Mouse (Mus musculus): ENCODE measurements around the gene Ankmy2. TPM values are rescaled to one million over a fixed set of nuclear protein-coding genes. Genes with fewer than 3 reads are reported as not detected.

Ankmy2 gene
- total and polyA plus RNA-seq, 3 experiments = 7.0 to 15.5 (median 13.3) TPM

DNA sequence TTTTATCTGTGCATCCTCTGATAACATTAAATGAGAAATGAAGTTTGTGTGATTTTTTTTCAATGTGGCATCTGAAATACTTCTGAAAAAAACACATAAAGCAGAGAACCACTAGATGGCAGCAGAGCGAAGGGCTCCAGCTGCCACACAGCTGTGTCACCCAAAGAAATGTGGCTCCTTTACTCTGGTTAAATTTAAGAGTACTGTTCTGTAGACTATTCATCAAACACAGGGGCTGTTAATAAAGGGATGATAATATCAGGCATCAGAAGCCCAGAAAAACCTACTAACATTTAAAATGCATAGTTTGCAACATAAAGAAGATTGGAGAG lies 58.2 kb downstream of the Ankmy2 start:
- H3K4me1 ChIP-seq (ENCODE audit: control insufficient read depth, insufficient read depth, low read length) = no peaks in the 10 kb centered on the region
- DNase-seq = no peak
- no peak overlapping the region for H3K27ac ChIP-seq
- H3K4me3 ChIP-seq = no peak overlapping the region
- TF ChIP-seq CTCF (IDR thresholded peaks at IDR 0.05) (peak; percentile 96; the same call in 1 of the 2 replicates), EP300 (IDR thresholded peaks at IDR 0.05; ENCODE audit: insufficient read depth, low read depth, low read length) (0 out of 2 replicates have a peak, but pooled peaks have one; percentile 67), POLR2A (IDR thresholded peaks at IDR 0.05; ENCODE audit: insufficient read depth, low read depth, low read length) (no peak)
- H3K79me2 ChIP-seq (replicated peaks; ENCODE audit: control insufficient read depth, insufficient read depth, low read length) = no peaks in the 10 kb centered on the region
- intact Hi-C loops (cut with DNase I) = loop anchor here (1.0 to 10.0 kb wide), 4 partner anchors 158 to 1240 kb away; no protein-coding TSS in a partner anchor
- 0% methylated on average over 1 of the region's 1 CpGs for WGBS
- H3K27me3 ChIP-seq (ENCODE audit: control insufficient read depth, insufficient read depth, low read length) = no peaks in the 10 kb centered on the region
- H3K36me3 ChIP-seq (ENCODE audit: control insufficient read depth, insufficient read depth, low read length) = no peaks in the 10 kb centered on the region
- no peak overlapping the region for H3K9ac ChIP-seq (ENCODE audit: low read depth, low read length)

- no peaks in the 10 kb centered on the region for H3K4me1 ChIP-seq (ENCODE audit: control insufficient read depth, insufficient read depth, low read length)
- no peaks in the 10 kb centered on the region for H3K79me2 ChIP-seq (replicated peaks; ENCODE audit: control insufficient read depth, insufficient read depth, low read length)
- DNase-seq = no peak
- no peak overlapping the region for H3K4me3 ChIP-seq
- intact Hi-C loops (cut with DNase I) = loop anchor here (10.0 kb wide), 2 partner anchors 321 to 1239 kb away; no protein-coding TSS in a partner anchor
- H3K9ac ChIP-seq (ENCODE audit: low read depth, low read length) = no peak overlapping the region
- WGBS = 51% methylated on average over 4 of the region's 4 CpGs
- TF ChIP-seq POLR2A (IDR thresholded peaks at IDR 0.05; ENCODE audit: insufficient read depth, low read depth, low read length) (no peak), CTCF (IDR thresholded peaks at IDR 0.05) (no peak), EP300 (IDR thresholded peaks at IDR 0.05; ENCODE audit: insufficient read depth, low read depth, low read length) (no peak)
- H3K27me3 ChIP-seq (ENCODE audit: control insufficient read depth, insufficient read depth, low read length) = no peaks in the 10 kb centered on the region
- no peak overlapping the region for H3K27ac ChIP-seq
- H3K36me3 ChIP-seq (ENCODE audit: control insufficient read depth, insufficient read depth, low read length) = no peaks in the 10 kb centered on the region
These were observed 59.3 kb downstream of the Ankmy2 start for GRCm38 (mm10) chr12:36216230-36216629.

DNA sequence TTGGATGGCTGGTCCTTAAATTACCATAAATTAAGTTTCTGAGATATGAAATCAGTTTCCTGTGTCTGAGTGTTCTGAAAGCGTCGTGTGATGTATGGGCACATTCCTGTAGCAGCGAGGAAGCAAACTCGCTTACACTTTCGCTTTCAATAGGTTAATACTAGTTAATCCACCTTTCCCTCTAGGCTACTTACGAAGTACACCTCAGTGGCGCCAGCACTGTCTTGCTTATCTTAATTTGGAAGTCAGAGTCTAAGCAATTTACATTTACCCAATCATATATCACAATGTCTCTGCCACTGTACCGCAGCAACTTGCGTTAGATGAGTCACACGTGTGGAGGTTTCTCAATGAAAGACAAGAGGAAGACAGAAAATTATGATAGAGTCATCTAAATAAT lies 60.0 kb downstream of the Ankmy2 start:
- 81% methylated on average over 10 of the region's 10 CpGs for WGBS
- intact Hi-C loops (cut with DNase I) = loop anchor here (10.0 kb wide), 2 partner anchors 322 to 1238 kb away; no protein-coding TSS in a partner anchor
- Histone ChIP-seq H3K27ac (no peak overlapping the region), H3K36me3 (ENCODE audit: control insufficient read depth, insufficient read depth, low read length) (no peaks in the 10 kb centered on the region), H3K4me3 (no peak overlapping the region), H3K79me2 (replicated peaks; ENCODE audit: control insufficient read depth, insufficient read depth, low read length) (no peaks in the 10 kb centered on the region), H3K4me1 (ENCODE audit: control insufficient read depth, insufficient read depth, low read length) (no peaks in the 10 kb centered on the region), H3K9ac (ENCODE audit: low read depth, low read length) (no peak overlapping the region), H3K27me3 (ENCODE audit: control insufficient read depth, insufficient read depth, low read length) (no peaks in the 10 kb centered on the region)
- no peak for DNase-seq
- no peak for TF ChIP-seq EP300 (IDR thresholded peaks at IDR 0.05; ENCODE audit: insufficient read depth, low read depth, low read length)
- TF ChIP-seq POLR2A (IDR thresholded peaks at IDR 0.05; ENCODE audit: insufficient read depth, low read depth, low read length) = no peak
- TF ChIP-seq CTCF (IDR thresholded peaks at IDR 0.05) = no peak

- Histone ChIP-seq H3K27me3 (ENCODE audit: control insufficient read depth, insufficient read depth, low read length) (no peaks in the 10 kb centered on the region), H3K79me2 (replicated peaks; ENCODE audit: control insufficient read depth, insufficient read depth, low read length) (no peaks in the 10 kb centered on the region), H3K4me1 (ENCODE audit: control insufficient read depth, insufficient read depth, low read length) (peaks cover 2% of the 10 kb centered on the region), H3K9ac (ENCODE audit: low read depth, low read length) (no peak overlapping the region), H3K27ac (peak overlapping the region; percentile 42), H3K4me3 (no peak overlapping the region), H3K36me3 (ENCODE audit: control insufficient read depth, insufficient read depth, low read length) (no peaks in the 10 kb centered on the region; the same call in 1 of the 2 replicates)
- 15% methylated on average over 4 of the region's 4 CpGs for WGBS
- TF ChIP-seq CTCF (IDR thresholded peaks at IDR 0.05) (no peak), EP300 (IDR thresholded peaks at IDR 0.05; ENCODE audit: insufficient read depth, low read depth, low read length) (peak; percentile 84), POLR2A (IDR thresholded peaks at IDR 0.05; ENCODE audit: insufficient read depth, low read depth, low read length) (no peak)
- DNase-seq = peak; percentile 26 to 34
- intact Hi-C loops (cut with DNase I) = no loop called here
These were observed 67.5 kb downstream of the Ankmy2 start for GRCm38 (mm10) chr12:36224392-36224791.

- no peak overlapping the region for H3K27ac ChIP-seq
- H3K4me3 ChIP-seq = no peak overlapping the region
- WGBS = 63% methylated on average over 2 of the region's 2 CpGs
These were observed 74.5 kb downstream of the Ankmy2 start for GRCm38 (mm10) chr12:36231386-36231785.

DNA sequence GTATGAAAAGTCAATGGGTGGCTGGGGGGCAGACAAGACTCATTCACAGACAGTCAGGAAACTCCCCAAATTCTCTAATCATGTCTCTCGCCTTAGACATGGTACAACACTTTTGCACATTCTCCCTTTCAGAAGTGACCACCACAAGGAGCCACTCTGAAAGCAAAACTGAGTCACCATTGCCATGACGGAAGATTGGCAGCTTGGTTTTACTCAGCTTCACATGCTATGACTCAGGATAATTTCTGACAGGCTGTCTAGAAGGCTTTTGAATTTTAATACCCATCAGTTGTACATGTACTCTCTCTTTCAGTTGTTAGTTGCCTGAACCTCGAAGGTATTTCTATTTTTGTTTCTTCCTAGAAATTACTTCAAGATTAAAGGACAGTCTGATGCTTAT lies 84.3 kb downstream of the Ankmy2 start:
- WGBS = 74% methylated on average over 3 of the region's 3 CpGs
- Histone ChIP-seq H3K36me3 (ENCODE audit: control insufficient read depth, insufficient read depth, low read length) (no peaks in the 10 kb centered on the region), H3K9ac (ENCODE audit: low read depth, low read length) (no peak overlapping the region), H3K27me3 (ENCODE audit: control insufficient read depth, insufficient read depth, low read length) (no peaks in the 10 kb centered on the region; the same call in 1 of the 2 replicates), H3K79me2 (replicated peaks; ENCODE audit: control insufficient read depth, insufficient read depth, low read length) (no peaks in the 10 kb centered on the region), H3K27ac (no peak overlapping the region), H3K4me1 (ENCODE audit: control insufficient read depth, insufficient read depth, low read length) (no peaks in the 10 kb centered on the region), H3K4me3 (no peak overlapping the region)
- no peak for TF ChIP-seq CTCF (IDR thresholded peaks at IDR 0.05)
- TF ChIP-seq EP300 (IDR thresholded peaks at IDR 0.05; ENCODE audit: insufficient read depth, low read depth, low read length) = no peak
- TF ChIP-seq POLR2A (IDR thresholded peaks at IDR 0.05; ENCODE audit: insufficient read depth, low read depth, low read length) = no peak
- no peak for DNase-seq
- intact Hi-C loops (cut with DNase I) = no loop called here

More at GRCm38 (mm10) chr12:36231386-36231785, 74.5 kb downstream of the Ankmy2 start:
- H3K79me2 ChIP-seq (replicated peaks; ENCODE audit: control insufficient read depth, insufficient read depth, low read length) = no peaks in the 10 kb centered on the region
- H3K36me3 ChIP-seq (ENCODE audit: control insufficient read depth, insufficient read depth, low read length) = no peaks in the 10 kb centered on the region
- intact Hi-C loops (cut with DNase I) = no loop called here
- no peak overlapping the region for H3K9ac ChIP-seq (ENCODE audit: low read depth, low read length)
- H3K27me3 ChIP-seq (ENCODE audit: control insufficient read depth, insufficient read depth, low read length) = no peaks in the 10 kb centered on the region
- no peak for DNase-seq
- H3K4me1 ChIP-seq (ENCODE audit: control insufficient read depth, insufficient read depth, low read length) = no peaks in the 10 kb centered on the region
- TF ChIP-seq POLR2A (IDR thresholded peaks at IDR 0.05; ENCODE audit: insufficient read depth, low read depth, low read length) = no peak
- TF ChIP-seq EP300 (IDR thresholded peaks at IDR 0.05; ENCODE audit: insufficient read depth, low read depth, low read length) = no peak
- TF ChIP-seq CTCF (IDR thresholded peaks at IDR 0.05) = no peak

Other genes starting within 250 kb of the Ankmy2 start
- not detected for gene Agr3, start 231.5 kb upstream of the Ankmy2 start, total RNA-seq (2021)
- gene Agr3, start 231.5 kb upstream of the Ankmy2 start, polyA plus RNA-seq (2012; rRNA removed) = 0.37 TPM in 1 of 2 replicates, not detected in the other
- not detected for gene Agr2, start 164.2 kb upstream of the Ankmy2 start, total RNA-seq (2021)
- gene Agr2, start 164.2 kb upstream of the Ankmy2 start, polyA plus RNA-seq (2012; rRNA removed) = 2.5 TPM in 1 of 2 replicates, not detected in the other
- 10 to 100 TPM; 41.2 to 47.2 TPM for gene Tspan13, start 114.6 kb upstream of the Ankmy2 start, total RNA-seq (2021)
- 61.1 and 73.0 TPM in 2 replicates for gene Tspan13, start 114.6 kb upstream of the Ankmy2 start, polyA plus RNA-seq (2012; rRNA removed)
- gene Bzw2, start 966 bp downstream of the Ankmy2 start, total RNA-seq (2021) = 100 to 1,000 TPM; 175 to 199 TPM
- gene Bzw2, start 966 bp downstream of the Ankmy2 start, polyA plus RNA-seq (2012; rRNA removed) = 67.3 and 128 TPM in 2 replicates
- gene Lrrc72, start 96.3 kb downstream of the Ankmy2 start, total RNA-seq (2021) = not detected
- gene Lrrc72, start 96.3 kb downstream of the Ankmy2 start, polyA plus RNA-seq (2012; rRNA removed) = not detected in 2 replicates
- gene Sostdc1, start 157.0 kb downstream of the Ankmy2 start, total RNA-seq (2021) = under 1 TPM; 0.27 to 0.31 TPM
- gene Sostdc1, start 157.0 kb downstream of the Ankmy2 start, polyA plus RNA-seq (2012; rRNA removed) = 0.49 and 0.73 TPM in 2 replicates
- 1 to 10 TPM; 4.4 to 5.1 TPM for gene Ispd, start 224.3 kb downstream of the Ankmy2 start, total RNA-seq (2021)
- gene Ispd, start 224.3 kb downstream of the Ankmy2 start, polyA plus RNA-seq (2012; rRNA removed) = 2.0 TPM in 2 replicates
- gene D630036H23Rik, start 225.1 kb downstream of the Ankmy2 start, total RNA-seq (2021) = 1 to 10 TPM; 1.2 to 1.3 TPM
- gene D630036H23Rik, start 225.1 kb downstream of the Ankmy2 start, polyA plus RNA-seq (2012; rRNA removed) = 0.26 and 0.59 TPM in 2 replicates